In genomic region chr1:106226613-106227012, GRCm38 (mm10) we compare ENCODE assay signal across 17 mouse cellular contexts.
"Had no signal": no experiment of that assay in that cellular context is flagged by ENCODE, and none has a peak within 500 bp of the region (broad histone marks: within the 10 kb centered on the region; RNA-seq: fewer than 3 reads in every experiment).

No protein-coding gene starts in this region.

- H3K36me3 ChIP-seq: limb, embryonic 12.5 days; limb, embryonic 15.5 days; midbrain, embryonic 15.5 days had no signal

- H3K4me1 ChIP-seq: midbrain, embryonic 15.5 days had no signal

- H3K4me3 ChIP-seq: limb, embryonic 12.5 days; limb, embryonic 15.5 days; megakaryocyte, embryonic 14.5 days; midbrain, embryonic 15.5 days had no signal

- H3K27me3 ChIP-seq: limb, embryonic 12.5 days; limb, embryonic 15.5 days; megakaryocyte, embryonic 14.5 days; midbrain, embryonic 15.5 days had no signal

- ATAC-seq: intestine, postnatal 0 days; liver, postnatal 0 days; lung, postnatal 0 days had no signal

- H3K9me3 ChIP-seq: megakaryocyte, embryonic 14.5 days; midbrain, embryonic 15.5 days had no signal

- DNase-seq: kidney, adult 2 months; kidney, postnatal 25 days; left cerebral cortex, postnatal 4 days; liver, postnatal 0 days; lung, embryonic 14.5 days; thymus, postnatal 25 days had no signal

- H3K9ac ChIP-seq: limb, embryonic 12.5 days; limb, embryonic 15.5 days; liver, embryonic 14.5 days; liver, postnatal 0 days; lung, embryonic 14.5 days; midbrain, embryonic 15.5 days had no signal

- H3K4me2 ChIP-seq: limb, embryonic 12.5 days; limb, embryonic 15.5 days; liver, embryonic 11.5 days; lung, embryonic 14.5 days; midbrain, embryonic 15.5 days had no signal

- H3K27ac ChIP-seq: kidney, postnatal 0 days; limb, embryonic 12.5 days; limb, embryonic 15.5 days; liver, embryonic 14.5 days; macrophage; midbrain, embryonic 15.5 days; stomach, postnatal 0 days had no signal
